Mouse (Mus musculus): ENCODE data around the gene Trpm7. TPM values are rescaled to one million over a fixed set of nuclear protein-coding genes. Genes with fewer than 3 reads are reported as not detected.
A peak's percentile ranks its signal among the peaks of the same experiment; 100 is the strongest.
"Not testable (repeated sequence)": the region's sequence is repeated elsewhere in the genome, so short reads cannot be mapped to it uniquely, and the experiment has no call there.

Gene Trpm7
- total and polyA plus RNA-seq, 3 experiments = 7.5 to 26.7 (median 24.4) TPM

DNA sequence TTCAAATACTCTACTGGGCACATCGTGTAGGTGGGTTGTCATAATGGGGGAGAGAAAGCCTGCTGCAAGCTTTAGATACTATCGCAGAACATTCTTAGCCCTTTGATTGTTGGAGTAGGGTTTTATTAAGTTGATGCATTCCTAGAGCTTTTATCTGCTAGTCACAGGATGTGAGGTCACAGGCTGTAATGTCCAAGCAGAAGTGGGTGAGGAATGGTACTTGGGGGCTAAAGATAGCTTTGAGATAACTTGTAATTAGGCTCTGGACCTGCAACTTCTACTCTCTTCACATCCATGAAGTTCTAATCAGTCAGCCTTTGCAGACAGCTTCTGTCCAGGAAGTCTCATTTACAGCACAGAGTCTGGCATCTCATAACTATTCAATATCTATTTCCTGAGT lies 9.8 kb upstream of the Trpm7 start:
- no peak overlapping the region for H3K9ac ChIP-seq (ENCODE audit: low read depth, low read length)

GRCm38 (mm10) chr2:126882711-126883110 lies 6.7 kb upstream of the Trpm7 start:
- intact Hi-C loops (cut with DNase I); H3K36me3 ChIP-seq (ENCODE audit: control insufficient read depth, insufficient read depth, low read length); H3K27ac ChIP-seq; H3K4me3 ChIP-seq; H3K79me2 ChIP-seq (replicated peaks; ENCODE audit: control insufficient read depth, insufficient read depth, low read length); H3K4me1 ChIP-seq (ENCODE audit: control insufficient read depth, insufficient read depth, low read length); H3K27me3 ChIP-seq (ENCODE audit: control insufficient read depth, insufficient read depth, low read length); H3K9ac ChIP-seq (ENCODE audit: low read depth, low read length): not testable (repeated sequence)
- 34% methylated on average over 2 of the region's 2 CpGs for WGBS
- DNase-seq = peak in 1 of 2 experiments; percentile 20

More for the DNA sequence above, 9.8 kb upstream of the Trpm7 start:
- 19% methylated on average over 2 of the region's 2 CpGs for WGBS
- intact Hi-C loops (cut with DNase I) = no loop called here
- DNase-seq = no peak
- Histone ChIP-seq H3K27ac (no peak overlapping the region), H3K4me3 (no peak overlapping the region), H3K36me3 (ENCODE audit: control insufficient read depth, insufficient read depth, low read length) (peaks cover 2% of the 10 kb centered on the region), H3K27me3 (ENCODE audit: control insufficient read depth, insufficient read depth, low read length) (no peaks in the 10 kb centered on the region), H3K4me1 (ENCODE audit: control insufficient read depth, insufficient read depth, low read length) (peaks cover 4% of the 10 kb centered on the region; the same call in 1 of the 2 replicates), H3K79me2 (replicated peaks; ENCODE audit: control insufficient read depth, insufficient read depth, low read length) (no peaks in the 10 kb centered on the region)
- TF ChIP-seq POLR2A (IDR thresholded peaks at IDR 0.05; ENCODE audit: insufficient read depth, low read depth, low read length) (no peak), EP300 (IDR thresholded peaks at IDR 0.05; ENCODE audit: insufficient read depth, low read depth, low read length) (no peak), CTCF (IDR thresholded peaks at IDR 0.05) (no peak)

DNA sequence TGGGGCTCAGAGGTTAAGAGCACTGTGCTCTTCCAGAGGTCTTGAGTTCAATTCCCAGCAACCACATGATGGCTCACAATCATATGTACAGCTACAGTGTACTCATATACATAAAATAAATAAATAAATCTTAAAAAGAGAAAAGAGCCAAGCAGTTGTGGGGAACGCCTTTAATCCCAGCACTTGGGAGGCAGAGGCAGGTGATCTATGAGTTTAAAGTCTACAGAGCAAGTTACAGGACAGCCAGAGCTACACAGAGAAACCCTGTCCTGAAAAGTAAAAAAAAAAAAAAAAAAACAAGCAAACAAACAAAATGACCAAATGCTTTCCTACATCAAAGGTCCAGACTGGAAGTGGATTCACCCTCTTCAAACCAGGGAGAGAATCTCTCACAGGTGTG lies 2.0 kb upstream of the Trpm7 start:
- 97% methylated on average over 1 of the region's 1 CpGs for WGBS
- Histone ChIP-seq H3K4me1 (ENCODE audit: control insufficient read depth, insufficient read depth, low read length) (peaks cover 6% of the 10 kb centered on the region), H3K9ac (ENCODE audit: low read depth, low read length) (no peak overlapping the region), H3K36me3 (ENCODE audit: control insufficient read depth, insufficient read depth, low read length) (peaks cover 11% of the 10 kb centered on the region), H3K4me3 (no peak overlapping the region), H3K79me2 (replicated peaks; ENCODE audit: control insufficient read depth, insufficient read depth, low read length) (no peaks in the 10 kb centered on the region), H3K27me3 (ENCODE audit: control insufficient read depth, insufficient read depth, low read length) (no peaks in the 10 kb centered on the region), H3K27ac (no peak overlapping the region)
- TF ChIP-seq CTCF (IDR thresholded peaks at IDR 0.05) (no peak), POLR2A (IDR thresholded peaks at IDR 0.05; ENCODE audit: insufficient read depth, low read depth, low read length) (no peak), EP300 (IDR thresholded peaks at IDR 0.05; ENCODE audit: insufficient read depth, low read depth, low read length) (no peak)
- no peak for DNase-seq
- intact Hi-C loops (cut with DNase I) = no loop called here

GRCm38 (mm10) chr2:126875516-126875835 lies 554 bp downstream of the Trpm7 start:
- Histone ChIP-seq H3K9ac (ENCODE audit: low read depth, low read length) (peak overlapping the region; percentile 87), H3K4me3 (peak overlapping the region; percentile 87), H3K27ac (peak overlapping the region; percentile 99), H3K4me1 (ENCODE audit: control insufficient read depth, insufficient read depth, low read length) (peaks cover 7% of the 10 kb centered on the region), H3K27me3 (ENCODE audit: control insufficient read depth, insufficient read depth, low read length) (no peaks in the 10 kb centered on the region), H3K36me3 (ENCODE audit: control insufficient read depth, insufficient read depth, low read length) (peaks cover 23% of the 10 kb centered on the region), H3K79me2 (replicated peaks; ENCODE audit: control insufficient read depth, insufficient read depth, low read length) (0 out of 2 replicates have a peak, but pooled peaks cover 2% of the 10 kb centered on the region)
- intact Hi-C loops (cut with DNase I) = no loop called here
- no peak for DNase-seq
- under 1% methylated on average over 18 of the region's 18 CpGs for WGBS
- 0 out of 2 replicates have a peak, but pooled peaks have one; percentile 37 for TF ChIP-seq POLR2A (IDR thresholded peaks at IDR 0.05; ENCODE audit: insufficient read depth, low read depth, low read length)
- TF ChIP-seq CTCF (IDR thresholded peaks at IDR 0.05) = no peak

- no peak for TF ChIP-seq POLR2A (IDR thresholded peaks at IDR 0.05; ENCODE audit: insufficient read depth, low read depth, low read length)
- peak; percentile 47 for TF ChIP-seq CTCF (IDR thresholded peaks at IDR 0.05)
- intact Hi-C loops (cut with DNase I) = no loop called here
- no peaks in the 10 kb centered on the region for H3K27me3 ChIP-seq (ENCODE audit: control insufficient read depth, insufficient read depth, low read length)
- DNase-seq = peak in 1 of 2 experiments; percentile 12
- peaks cover 23% of the 10 kb centered on the region for H3K36me3 ChIP-seq (ENCODE audit: control insufficient read depth, insufficient read depth, low read length)
- peak overlapping the region; percentile 87 for H3K4me3 ChIP-seq
- peak overlapping the region; percentile 87 for H3K9ac ChIP-seq (ENCODE audit: low read depth, low read length)
- H3K79me2 ChIP-seq (replicated peaks; ENCODE audit: control insufficient read depth, insufficient read depth, low read length) = 0 out of 2 replicates have a peak, but pooled peaks cover 2% of the 10 kb centered on the region
- peaks cover 7% of the 10 kb centered on the region for H3K4me1 ChIP-seq (ENCODE audit: control insufficient read depth, insufficient read depth, low read length)
- H3K27ac ChIP-seq = peak overlapping the region; percentile 99
- WGBS = 8% methylated on average over 13 of the region's 13 CpGs
Observed at GRCm38 (mm10) chr2:126874809-126875515, 1.1 kb downstream of the Trpm7 start.

DNA sequence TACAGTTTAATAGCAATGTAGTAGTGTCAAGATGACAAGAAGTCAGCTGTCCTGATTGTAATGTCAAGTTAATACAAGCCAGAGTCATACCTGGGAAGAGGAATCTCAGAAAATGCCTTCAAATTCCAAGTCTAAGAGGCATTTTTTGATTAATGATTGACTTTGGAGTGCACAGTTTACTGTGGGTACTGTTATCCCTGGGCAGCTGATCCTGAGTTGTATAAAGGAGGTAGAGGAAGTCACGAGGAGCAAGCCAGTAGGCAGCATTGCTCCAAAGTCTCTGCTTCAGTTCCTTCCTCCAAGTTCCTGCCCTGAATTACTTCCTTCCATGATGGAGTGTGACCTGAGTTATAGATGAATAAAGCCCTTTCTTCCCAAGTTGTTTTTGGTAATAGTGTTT lies 9.7 kb downstream of the Trpm7 start:
- no peak for DNase-seq
- H3K4me1 ChIP-seq (ENCODE audit: control insufficient read depth, insufficient read depth, low read length) = peaks cover 13% of the 10 kb centered on the region
- 55% methylated on average over 1 of the region's 1 CpGs for WGBS
- peaks cover 9% of the 10 kb centered on the region for H3K79me2 ChIP-seq (replicated peaks; ENCODE audit: control insufficient read depth, insufficient read depth, low read length)
- peaks cover 21% of the 10 kb centered on the region for H3K36me3 ChIP-seq (ENCODE audit: control insufficient read depth, insufficient read depth, low read length)
- TF ChIP-seq CTCF (IDR thresholded peaks at IDR 0.05) (no peak), POLR2A (IDR thresholded peaks at IDR 0.05; ENCODE audit: insufficient read depth, low read depth, low read length) (no peak), EP300 (IDR thresholded peaks at IDR 0.05; ENCODE audit: insufficient read depth, low read depth, low read length) (no peak)
- no peak overlapping the region for H3K4me3 ChIP-seq
- no peak overlapping the region for H3K27ac ChIP-seq
- no peaks in the 10 kb centered on the region for H3K27me3 ChIP-seq (ENCODE audit: control insufficient read depth, insufficient read depth, low read length)
- no peak overlapping the region for H3K9ac ChIP-seq (ENCODE audit: low read depth, low read length)
- intact Hi-C loops (cut with DNase I) = no loop called here
